Mouse (Mus musculus): ENCODE measurements around the gene 1110002E22Rik. TPM values are rescaled to one million over a fixed set of nuclear protein-coding genes. Genes with fewer than 3 reads are reported as not detected.
A peak's percentile ranks its signal among the peaks of the same experiment; 100 is the strongest.

1110002E22Rik gene
- polyA plus RNA-seq, 1 experiment from 2014 or later: 0.74 TPM

GRCm38 (mm10) chr3:138066348-138066856 is 1.6 kb downstream of the 1110002E22Rik start:
- Histone ChIP-seq H3K27ac (peak overlapping the region; percentile 46; the same call in 1 of the 2 replicates), H3K9ac (no peak overlapping the region), H3K4me2 (peak overlapping the region; percentile 61), H3K4me3 (replicated peaks) (peak overlapping the region; percentile 25), H3K27me3 (peaks cover 11% of the 10 kb centered on the region), H3K9me3 (replicated peaks) (no peaks in the 10 kb centered on the region), H3K36me3 (no peaks in the 10 kb centered on the region), H3K4me1 (peaks cover 45% of the 10 kb centered on the region)
- ATAC-seq (replicated peaks; ENCODE audit: low FRiP score): peak; percentile 72
- 29% methylated on average over 20 of the region's 20 CpGs for WGBS

- peaks cover 11% of the 10 kb centered on the region for H3K27me3 ChIP-seq
- H3K27ac ChIP-seq: peak within 1 kb of the TSS; percentile 46; the same call in 1 of the 2 replicates
- H3K4me2 ChIP-seq: peak within 1 kb of the TSS; percentile 61
- H3K9me3 ChIP-seq (replicated peaks): no peaks in the 10 kb centered on the region
- no peak within 1 kb of the TSS for H3K9ac ChIP-seq
- WGBS: 86% methylated on average over 12 of the region's 12 CpGs
- H3K4me1 ChIP-seq: peaks cover 45% of the 10 kb centered on the region
- ATAC-seq (replicated peaks; ENCODE audit: low FRiP score): no peak
- peak within 1 kb of the TSS; percentile 25 for H3K4me3 ChIP-seq (replicated peaks)
- H3K36me3 ChIP-seq: no peaks in the 10 kb centered on the region
Observed at GRCm38 (mm10) chr3:138067288-138067687, 2.4 kb downstream of the 1110002E22Rik start, which contains the start of gene Gm5105. TSS of gene Gm5105 (minus strand) at chr3:138067388.

GRCm38 (mm10) chr3:138068103-138068502 is 3.3 kb downstream of the 1110002E22Rik start:
- 96% methylated on average over 12 of the region's 12 CpGs for WGBS
- peaks cover 11% of the 10 kb centered on the region for H3K27me3 ChIP-seq
- no peak overlapping the region for H3K27ac ChIP-seq
- no peak overlapping the region for H3K4me3 ChIP-seq (replicated peaks)
- no peak overlapping the region for H3K4me2 ChIP-seq
- H3K9me3 ChIP-seq (replicated peaks): no peaks in the 10 kb centered on the region
- H3K36me3 ChIP-seq: no peaks in the 10 kb centered on the region
- no peak for ATAC-seq (replicated peaks; ENCODE audit: low FRiP score)
- H3K9ac ChIP-seq: no peak overlapping the region
- H3K4me1 ChIP-seq: peaks cover 45% of the 10 kb centered on the region

GRCm38 (mm10) chr3:138069756-138070511 is 5.1 kb downstream of the 1110002E22Rik start:
- no peak overlapping the region for H3K4me3 ChIP-seq (replicated peaks)
- H3K27me3 ChIP-seq: peaks cover 11% of the 10 kb centered on the region
- H3K9ac ChIP-seq: no peak overlapping the region
- no peaks in the 10 kb centered on the region for H3K36me3 ChIP-seq
- H3K4me1 ChIP-seq: peaks cover 30% of the 10 kb centered on the region
- 0 out of 2 replicates have a peak overlapping the region, but pooled peaks have one; percentile 6 for H3K27ac ChIP-seq
- WGBS: 72% methylated on average over 18 of the region's 18 CpGs
- no peaks in the 10 kb centered on the region for H3K9me3 ChIP-seq (replicated peaks)
- no peak for ATAC-seq (replicated peaks; ENCODE audit: low FRiP score)
- H3K4me2 ChIP-seq: no peak overlapping the region

GRCm38 (mm10) chr3:138071004-138071403 is 6.2 kb downstream of the 1110002E22Rik start:
- H3K9me3 ChIP-seq (replicated peaks): no peaks in the 10 kb centered on the region
- ATAC-seq (replicated peaks; ENCODE audit: low FRiP score): no peak
- no peak overlapping the region for H3K9ac ChIP-seq
- H3K27ac ChIP-seq: no peak overlapping the region
- no peak overlapping the region for H3K4me2 ChIP-seq
- 14% methylated on average over 1 of the region's 1 CpGs for WGBS
- H3K4me3 ChIP-seq (replicated peaks): no peak overlapping the region
- H3K4me1 ChIP-seq: peaks cover 20% of the 10 kb centered on the region
- no peaks in the 10 kb centered on the region for H3K36me3 ChIP-seq
- peaks cover 11% of the 10 kb centered on the region for H3K27me3 ChIP-seq

GRCm38 (mm10) chr3:138071476-138072073 is 6.7 kb downstream of the 1110002E22Rik start:
- Histone ChIP-seq H3K9ac (no peak overlapping the region), H3K9me3 (replicated peaks) (no peaks in the 10 kb centered on the region), H3K27ac (no peak overlapping the region), H3K4me2 (no peak overlapping the region), H3K4me1 (peaks cover 14% of the 10 kb centered on the region), H3K36me3 (no peaks in the 10 kb centered on the region), H3K27me3 (peaks cover 11% of the 10 kb centered on the region), H3K4me3 (replicated peaks) (no peak overlapping the region)
- 79% methylated on average over 10 of the region's 10 CpGs for WGBS
- no peak for ATAC-seq (replicated peaks; ENCODE audit: low FRiP score)

GRCm38 (mm10) chr3:138074214-138074613 is 9.4 kb downstream of the 1110002E22Rik start:
- H3K4me1 ChIP-seq: peaks cover 8% of the 10 kb centered on the region
- no peaks in the 10 kb centered on the region for H3K27me3 ChIP-seq
- no peak overlapping the region for H3K4me2 ChIP-seq
- H3K9me3 ChIP-seq (replicated peaks): no peaks in the 10 kb centered on the region
- H3K9ac ChIP-seq: no peak overlapping the region
- no peaks in the 10 kb centered on the region for H3K36me3 ChIP-seq
- no peak overlapping the region for H3K4me3 ChIP-seq (replicated peaks)
- no peak for ATAC-seq (replicated peaks; ENCODE audit: low FRiP score)
- H3K27ac ChIP-seq: no peak overlapping the region
- WGBS: 95% methylated on average over 1 of the region's 1 CpGs

- Histone ChIP-seq H3K9me3 (replicated peaks) (no peaks in the 10 kb centered on the region), H3K9ac (no peak overlapping the region), H3K27me3 (no peaks in the 10 kb centered on the region), H3K4me3 (replicated peaks) (no peak overlapping the region), H3K27ac (no peak overlapping the region), H3K4me2 (no peak overlapping the region), H3K4me1 (peaks cover 4% of the 10 kb centered on the region), H3K36me3 (no peaks in the 10 kb centered on the region)
- no peak for ATAC-seq (replicated peaks; ENCODE audit: low FRiP score)
- WGBS: 81% methylated on average over 8 of the region's 8 CpGs
Observed at GRCm38 (mm10) chr3:138075209-138075608, 10.4 kb downstream of the 1110002E22Rik start.

- Histone ChIP-seq H3K4me1 (no peaks in the 10 kb centered on the region), H3K4me2 (no peak overlapping the region), H3K27ac (no peak overlapping the region), H3K9ac (no peak overlapping the region), H3K36me3 (no peaks in the 10 kb centered on the region), H3K27me3 (no peaks in the 10 kb centered on the region), H3K4me3 (replicated peaks) (no peak overlapping the region), H3K9me3 (replicated peaks) (no peaks in the 10 kb centered on the region)
- ATAC-seq (replicated peaks; ENCODE audit: low FRiP score): no peak
- WGBS: 79% methylated on average over 11 of the region's 11 CpGs
Observed at GRCm38 (mm10) chr3:138077476-138078340, 12.9 kb downstream of the 1110002E22Rik start.

GRCm38 (mm10) chr3:138078701-138079100 is 13.8 kb downstream of the 1110002E22Rik start:
- no peak overlapping the region for H3K4me2 ChIP-seq
- H3K27me3 ChIP-seq: no peaks in the 10 kb centered on the region
- H3K36me3 ChIP-seq: no peaks in the 10 kb centered on the region
- WGBS: 71% methylated on average over 1 of the region's 1 CpGs
- no peak overlapping the region for H3K27ac ChIP-seq
- H3K9me3 ChIP-seq (replicated peaks): no peaks in the 10 kb centered on the region
- no peak for ATAC-seq (replicated peaks; ENCODE audit: low FRiP score)
- no peaks in the 10 kb centered on the region for H3K4me1 ChIP-seq
- no peak overlapping the region for H3K4me3 ChIP-seq (replicated peaks)
- no peak overlapping the region for H3K9ac ChIP-seq

- no peak overlapping the region for H3K4me2 ChIP-seq
- H3K36me3 ChIP-seq: no peaks in the 10 kb centered on the region
- H3K4me1 ChIP-seq: no peaks in the 10 kb centered on the region
- no peak overlapping the region for H3K9ac ChIP-seq
- H3K27ac ChIP-seq: no peak overlapping the region
- no peaks in the 10 kb centered on the region for H3K27me3 ChIP-seq
- 87% methylated on average over 1 of the region's 1 CpGs for WGBS
- no peak overlapping the region for H3K4me3 ChIP-seq (replicated peaks)
- no peak for ATAC-seq (replicated peaks; ENCODE audit: low FRiP score)
- H3K9me3 ChIP-seq (replicated peaks): no peaks in the 10 kb centered on the region
Observed at GRCm38 (mm10) chr3:138083073-138083637, 18.3 kb downstream of the 1110002E22Rik start.

All from kidney, embryonic 15.5 days (tissue).